Mouse (Mus musculus): Measurements from ENCODE around the gene Ggt6. TPM values are rescaled to one million over a fixed set of nuclear protein-coding genes. Genes with fewer than 3 reads are reported as not detected.

Ggt6 gene
- polyA plus RNA-seq, 1 experiment, result not detected

DNA sequence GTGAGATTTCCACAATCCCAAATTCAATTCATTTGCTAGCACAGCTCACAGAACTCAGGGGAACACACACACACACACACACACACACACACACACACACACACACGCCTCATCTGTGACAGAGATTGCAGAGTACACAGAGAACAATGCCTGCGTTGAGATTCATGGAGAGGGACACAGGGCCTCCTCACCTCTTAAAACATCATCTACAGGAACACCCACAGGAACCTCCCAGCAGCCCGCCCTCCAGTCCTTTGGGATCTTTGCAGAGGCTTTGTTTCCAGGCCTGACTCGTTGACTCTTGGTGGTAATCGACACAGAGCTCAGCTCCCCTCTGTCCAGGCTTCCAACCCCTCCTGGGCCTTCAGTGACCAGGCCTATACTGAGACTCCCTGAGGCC lies 41.9 kb downstream of the Ggt6 start:
- Histone ChIP-seq H3K9ac (ENCODE audit: low read depth, poor library complexity, severe bottlenecking) (no peak overlapping the region), H3K27me3 (ENCODE audit: control insufficient read depth, insufficient read depth, low read length, poor library complexity, severe bottlenecking) (no peaks in the 10 kb centered on the region), H3K36me3 (ENCODE audit: control insufficient read depth, insufficient read depth, low read length, poor library complexity, severe bottlenecking) (no peaks in the 10 kb centered on the region), H3K9me3 (replicated peaks; ENCODE audit: control insufficient read depth, insufficient read depth, low read length, poor library complexity, severe bottlenecking) (no peaks in the 10 kb centered on the region), H3K4me3 (ENCODE audit: low read depth, low read length) (no peak overlapping the region), H3K27ac (ENCODE audit: insufficient read depth, low read length) (no peak overlapping the region), H3K4me1 (ENCODE audit: control insufficient read depth, insufficient read depth, low read length) (no peaks in the 10 kb centered on the region)
- TF ChIP-seq EP300 (IDR thresholded peaks at IDR 0.05; ENCODE audit: insufficient read depth, low read depth, low read length), result no peak
- TF ChIP-seq CTCF (IDR thresholded peaks at IDR 0.05; ENCODE audit: low read depth, low read length), result no peak
- no peak for TF ChIP-seq POLR2A (IDR thresholded peaks at IDR 0.05; ENCODE audit: insufficient read depth, low read length)

DNA sequence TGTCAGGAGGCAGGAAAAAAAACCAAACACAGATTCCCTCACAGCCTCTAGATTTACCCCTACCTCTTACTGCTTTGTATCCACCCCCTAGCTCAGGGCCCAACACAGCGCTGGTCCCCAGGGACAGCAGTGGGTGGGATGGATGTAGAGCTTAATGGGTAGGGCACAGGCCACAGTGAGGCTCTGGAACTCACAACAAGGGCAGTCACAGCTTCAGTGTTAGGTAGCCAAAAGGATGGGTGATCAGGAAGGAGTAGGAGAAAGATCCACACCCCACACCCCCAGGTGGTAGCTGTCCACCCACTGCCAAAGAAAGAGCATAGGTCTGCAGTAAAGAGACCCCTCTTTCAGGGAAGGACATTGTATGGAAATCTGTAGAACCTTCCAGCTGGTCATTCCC lies 42.3 kb downstream of the Ggt6 start:
- TF ChIP-seq CTCF (IDR thresholded peaks at IDR 0.05; ENCODE audit: low read depth, low read length), result no peak
- Histone ChIP-seq H3K4me1 (ENCODE audit: control insufficient read depth, insufficient read depth, low read length) (no peaks in the 10 kb centered on the region), H3K27ac (ENCODE audit: insufficient read depth, low read length) (no peak overlapping the region)

DNA sequence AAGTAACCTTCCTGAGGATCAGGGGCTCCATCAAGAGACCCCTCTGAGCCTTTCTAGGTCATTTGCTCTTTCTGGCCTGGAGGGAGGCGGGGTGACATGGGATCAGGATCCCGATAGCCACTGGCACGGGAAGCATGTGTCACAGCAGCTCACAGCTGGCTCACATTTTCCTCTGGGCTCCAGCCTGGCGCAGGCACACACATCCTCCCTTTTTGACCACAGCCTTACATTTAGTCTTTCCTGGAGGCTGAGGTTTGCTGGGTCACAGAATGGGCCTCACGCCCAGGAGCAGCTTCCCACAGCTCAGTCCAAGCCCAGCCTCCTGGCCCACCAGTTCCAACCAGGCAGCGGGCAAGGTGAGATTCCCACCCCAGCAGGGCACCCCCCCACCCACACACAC lies 42.9 kb downstream of the Ggt6 start:
- no peak overlapping the region for H3K27ac ChIP-seq (ENCODE audit: insufficient read depth, low read length)
- H3K4me3 ChIP-seq (ENCODE audit: low read depth, low read length), result no peak overlapping the region
- no peaks in the 10 kb centered on the region for H3K9me3 ChIP-seq (replicated peaks; ENCODE audit: control insufficient read depth, insufficient read depth, low read length, poor library complexity, severe bottlenecking)
- TF ChIP-seq EP300 (IDR thresholded peaks at IDR 0.05; ENCODE audit: insufficient read depth, low read depth, low read length), result no peak
- no peak for TF ChIP-seq POLR2A (IDR thresholded peaks at IDR 0.05; ENCODE audit: insufficient read depth, low read length)
- no peak for TF ChIP-seq CTCF (IDR thresholded peaks at IDR 0.05; ENCODE audit: low read depth, low read length)
- H3K36me3 ChIP-seq (ENCODE audit: control insufficient read depth, insufficient read depth, low read length, poor library complexity, severe bottlenecking), result no peaks in the 10 kb centered on the region
- no peaks in the 10 kb centered on the region for H3K4me1 ChIP-seq (ENCODE audit: control insufficient read depth, insufficient read depth, low read length)
- H3K27me3 ChIP-seq (ENCODE audit: control insufficient read depth, insufficient read depth, low read length, poor library complexity, severe bottlenecking), result no peaks in the 10 kb centered on the region
- no peak overlapping the region for H3K9ac ChIP-seq (ENCODE audit: low read depth, poor library complexity, severe bottlenecking)

More for the DNA sequence above, 42.3 kb downstream of the Ggt6 start:
- Histone ChIP-seq H3K9ac (ENCODE audit: low read depth, poor library complexity, severe bottlenecking) (no peak overlapping the region), H3K9me3 (replicated peaks; ENCODE audit: control insufficient read depth, insufficient read depth, low read length, poor library complexity, severe bottlenecking) (no peaks in the 10 kb centered on the region), H3K4me3 (ENCODE audit: low read depth, low read length) (no peak overlapping the region), H3K27me3 (ENCODE audit: control insufficient read depth, insufficient read depth, low read length, poor library complexity, severe bottlenecking) (no peaks in the 10 kb centered on the region), H3K36me3 (ENCODE audit: control insufficient read depth, insufficient read depth, low read length, poor library complexity, severe bottlenecking) (no peaks in the 10 kb centered on the region)

DNA sequence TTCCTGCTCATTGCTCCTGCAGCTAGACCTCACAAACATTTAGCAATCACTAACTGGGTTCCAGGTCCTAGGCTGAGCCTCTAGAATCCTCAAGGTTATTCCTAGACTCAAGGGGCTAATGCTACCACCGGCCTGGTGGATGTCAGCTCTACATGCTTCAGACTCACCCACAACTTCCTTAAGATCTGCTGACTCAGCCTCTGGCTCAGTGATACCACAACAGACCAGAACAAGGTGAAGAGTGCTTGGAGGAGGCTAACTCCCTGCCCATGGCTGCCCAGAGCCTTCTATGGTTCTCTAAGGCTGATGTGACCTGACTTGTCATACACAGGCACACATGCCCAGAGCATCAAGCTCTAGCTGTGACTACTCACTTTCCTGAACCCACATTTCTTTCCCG lies 44.2 kb downstream of the Ggt6 start:
- TF ChIP-seq EP300 (IDR thresholded peaks at IDR 0.05; ENCODE audit: insufficient read depth, low read depth, low read length) (no peak), CTCF (IDR thresholded peaks at IDR 0.05; ENCODE audit: low read depth, low read length) (no peak), POLR2A (IDR thresholded peaks at IDR 0.05; ENCODE audit: insufficient read depth, low read length) (no peak)
- H3K4me1 ChIP-seq (ENCODE audit: control insufficient read depth, insufficient read depth, low read length), result no peaks in the 10 kb centered on the region
- H3K27me3 ChIP-seq (ENCODE audit: control insufficient read depth, insufficient read depth, low read length, poor library complexity, severe bottlenecking), result no peaks in the 10 kb centered on the region
- no peak overlapping the region for H3K27ac ChIP-seq (ENCODE audit: insufficient read depth, low read length)
- H3K4me3 ChIP-seq (ENCODE audit: low read depth, low read length), result no peak overlapping the region
- H3K9ac ChIP-seq (ENCODE audit: low read depth, poor library complexity, severe bottlenecking), result no peak overlapping the region
- H3K9me3 ChIP-seq (replicated peaks; ENCODE audit: control insufficient read depth, insufficient read depth, low read length, poor library complexity, severe bottlenecking), result no peaks in the 10 kb centered on the region
- no peaks in the 10 kb centered on the region for H3K36me3 ChIP-seq (ENCODE audit: control insufficient read depth, insufficient read depth, low read length, poor library complexity, severe bottlenecking)

DNA sequence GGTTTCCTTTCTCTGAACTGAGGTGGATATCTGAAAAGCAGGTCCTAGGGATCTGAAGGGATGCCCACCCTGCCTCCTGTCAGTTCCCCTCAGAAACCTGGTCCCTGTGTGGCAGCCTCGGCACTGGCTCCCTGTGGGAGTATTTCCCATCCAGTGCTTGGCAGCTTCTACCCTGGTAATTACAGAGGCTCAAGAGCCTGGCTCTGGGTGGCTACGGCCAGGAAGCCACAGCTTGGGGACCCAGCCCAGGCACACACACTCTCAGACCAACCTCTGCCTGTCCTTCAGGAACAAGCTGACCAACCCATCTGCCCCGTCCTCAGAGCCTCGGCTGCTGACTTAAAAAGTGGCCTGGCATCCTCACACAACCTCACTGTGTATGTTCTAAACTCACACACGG lies 46.0 kb downstream of the Ggt6 start:
- Histone ChIP-seq H3K27ac (ENCODE audit: insufficient read depth, low read length) (no peak overlapping the region), H3K9ac (ENCODE audit: low read depth, poor library complexity, severe bottlenecking) (no peak overlapping the region), H3K9me3 (replicated peaks; ENCODE audit: control insufficient read depth, insufficient read depth, low read length, poor library complexity, severe bottlenecking) (no peaks in the 10 kb centered on the region), H3K4me3 (ENCODE audit: low read depth, low read length) (no peak overlapping the region), H3K36me3 (ENCODE audit: control insufficient read depth, insufficient read depth, low read length, poor library complexity, severe bottlenecking) (no peaks in the 10 kb centered on the region), H3K4me1 (ENCODE audit: control insufficient read depth, insufficient read depth, low read length) (no peaks in the 10 kb centered on the region), H3K27me3 (ENCODE audit: control insufficient read depth, insufficient read depth, low read length, poor library complexity, severe bottlenecking) (no peaks in the 10 kb centered on the region)
- no peak for TF ChIP-seq CTCF (IDR thresholded peaks at IDR 0.05; ENCODE audit: low read depth, low read length)
- TF ChIP-seq EP300 (IDR thresholded peaks at IDR 0.05; ENCODE audit: insufficient read depth, low read depth, low read length), result no peak
- no peak for TF ChIP-seq POLR2A (IDR thresholded peaks at IDR 0.05; ENCODE audit: insufficient read depth, low read length)

DNA sequence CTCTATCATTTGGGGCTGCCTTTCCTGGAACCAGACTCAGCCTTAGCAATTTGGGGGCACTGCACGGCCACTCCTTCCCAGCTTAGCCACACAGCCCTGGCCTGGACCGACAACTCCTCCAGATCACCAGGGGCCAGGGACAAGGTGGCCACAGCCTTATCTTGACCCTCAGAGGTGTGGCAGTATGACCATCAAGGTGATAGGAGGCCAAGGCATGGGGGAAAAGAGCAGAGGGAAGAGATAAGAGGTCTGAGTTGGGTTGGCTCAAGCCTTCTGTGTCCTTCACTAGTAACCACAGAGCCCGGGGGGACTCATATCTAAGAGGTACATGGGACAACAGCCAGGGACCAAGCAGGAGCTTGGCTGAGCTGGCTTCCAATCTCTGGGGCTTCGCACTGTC lies 46.6 kb downstream of the Ggt6 start:
- H3K9me3 ChIP-seq (replicated peaks; ENCODE audit: control insufficient read depth, insufficient read depth, low read length, poor library complexity, severe bottlenecking), result no peaks in the 10 kb centered on the region
- H3K9ac ChIP-seq (ENCODE audit: low read depth, poor library complexity, severe bottlenecking), result no peak overlapping the region
- no peaks in the 10 kb centered on the region for H3K27me3 ChIP-seq (ENCODE audit: control insufficient read depth, insufficient read depth, low read length, poor library complexity, severe bottlenecking)
- H3K36me3 ChIP-seq (ENCODE audit: control insufficient read depth, insufficient read depth, low read length, poor library complexity, severe bottlenecking), result no peaks in the 10 kb centered on the region
- TF ChIP-seq CTCF (IDR thresholded peaks at IDR 0.05; ENCODE audit: low read depth, low read length) (no peak), POLR2A (IDR thresholded peaks at IDR 0.05; ENCODE audit: insufficient read depth, low read length) (no peak), EP300 (IDR thresholded peaks at IDR 0.05; ENCODE audit: insufficient read depth, low read depth, low read length) (no peak)
- H3K27ac ChIP-seq (ENCODE audit: insufficient read depth, low read length), result no peak overlapping the region
- H3K4me1 ChIP-seq (ENCODE audit: control insufficient read depth, insufficient read depth, low read length), result no peaks in the 10 kb centered on the region
- H3K4me3 ChIP-seq (ENCODE audit: low read depth, low read length), result no peak overlapping the region
